Mouse (Mus musculus): Measurements from ENCODE around the gene Selenow. TPM values are rescaled to one million over a fixed set of nuclear protein-coding genes. Genes with fewer than 3 reads are reported as not detected.

Gene Selenow
- polyA plus RNA-seq, 1 experiment from 2014 or later, result 733 TPM

DNA sequence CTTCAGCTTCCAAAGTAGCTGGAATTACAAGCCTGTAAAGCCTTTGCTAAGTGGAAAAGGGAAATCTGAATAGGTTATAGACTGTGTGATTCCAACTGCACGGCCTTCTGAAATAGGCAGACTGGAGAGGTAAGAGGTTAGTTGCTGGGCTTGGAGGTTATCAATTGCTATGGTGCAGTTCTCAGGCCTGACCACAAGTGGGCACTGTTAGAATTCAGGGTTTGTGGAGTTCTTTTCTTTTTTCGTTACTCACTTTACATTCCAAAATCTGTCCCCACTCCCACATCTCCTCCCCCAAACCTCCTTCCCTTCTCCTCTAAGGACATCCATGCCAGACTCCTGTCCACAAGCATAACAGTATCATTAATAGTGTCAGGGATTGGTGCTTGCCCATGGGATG lies 8.0 kb downstream of the Selenow start:
- H3K4me1 ChIP-seq, result 0 out of 2 replicates have a peak, but pooled peaks cover 3% of the 10 kb centered on the region
- H3K4me3 ChIP-seq, result no peak overlapping the region
- H3K36me3 ChIP-seq, result peaks cover 32% of the 10 kb centered on the region
- DNase-seq (ENCODE audit: low spot score), result peak; percentile 52
- no peak overlapping the region for H3K27ac ChIP-seq
- WGBS, result 43% methylated on average over 2 of the region's 2 CpGs
- H3K9me3 ChIP-seq (replicated peaks), result no peaks in the 10 kb centered on the region
- no peaks in the 10 kb centered on the region for H3K27me3 ChIP-seq (ENCODE audit: low read depth, poor library complexity, severe bottlenecking)

DNA sequence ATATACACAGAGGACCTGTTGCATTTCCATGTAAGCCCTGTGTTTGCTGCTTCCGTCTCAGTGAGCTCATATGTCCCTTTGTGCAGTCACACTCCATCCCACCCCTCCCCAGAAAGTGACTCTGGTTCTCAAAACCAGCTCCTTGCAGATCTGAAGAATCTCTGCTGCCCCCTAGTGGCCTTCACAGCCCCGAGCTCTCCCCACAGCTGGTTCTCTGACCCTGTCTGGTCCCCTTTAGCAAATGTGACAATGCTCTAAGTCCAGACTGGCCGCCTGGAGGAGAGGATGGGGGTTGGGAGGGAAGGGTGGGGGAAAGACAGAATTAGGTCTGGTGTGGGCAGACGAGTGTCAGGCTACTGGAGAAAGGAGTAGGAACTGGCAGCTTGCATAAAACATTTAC lies 10.0 kb downstream of the Selenow start:
- Histone ChIP-seq H3K4me3 (no peak overlapping the region), H3K36me3 (peaks cover 11% of the 10 kb centered on the region), H3K27ac (no peak overlapping the region), H3K9me3 (replicated peaks) (no peaks in the 10 kb centered on the region), H3K4me1 (0 out of 2 replicates have a peak, but pooled peaks cover 3% of the 10 kb centered on the region), H3K27me3 (ENCODE audit: low read depth, poor library complexity, severe bottlenecking) (no peaks in the 10 kb centered on the region)
- DNase-seq (ENCODE audit: low spot score), result peak; percentile 89
- 2% methylated on average over 4 of the region's 4 CpGs for WGBS

DNA sequence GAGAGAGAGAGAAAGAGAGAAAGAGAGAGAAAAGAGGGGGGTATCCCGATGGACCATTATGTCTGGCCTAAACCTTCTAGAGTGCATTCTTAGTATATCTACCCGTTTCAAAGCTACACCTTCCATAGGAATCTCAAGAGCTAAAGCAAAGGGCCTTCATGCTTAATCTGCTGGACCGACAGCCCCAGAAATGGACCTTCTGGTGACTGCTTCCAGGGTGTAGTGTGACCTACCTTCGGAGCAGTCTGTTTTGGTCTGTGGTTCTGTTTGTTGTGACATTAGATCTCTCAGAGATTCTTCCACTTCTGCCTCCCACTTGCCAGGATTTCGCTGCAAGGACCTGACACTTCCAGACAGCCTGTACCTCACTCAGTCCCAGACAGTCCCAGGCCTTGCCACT lies 11.7 kb downstream of the Selenow start:
- 85% methylated on average over 5 of the region's 5 CpGs for WGBS
- DNase-seq (ENCODE audit: low spot score), result no peak
- H3K27ac ChIP-seq, result no peak overlapping the region
- H3K4me1 ChIP-seq, result 0 out of 2 replicates have a peak, but pooled peaks cover 3% of the 10 kb centered on the region
- H3K4me3 ChIP-seq, result no peak overlapping the region
- H3K27me3 ChIP-seq (ENCODE audit: low read depth, poor library complexity, severe bottlenecking), result no peaks in the 10 kb centered on the region
- H3K9me3 ChIP-seq (replicated peaks), result no peaks in the 10 kb centered on the region
- H3K36me3 ChIP-seq, result no peaks in the 10 kb centered on the region

DNA sequence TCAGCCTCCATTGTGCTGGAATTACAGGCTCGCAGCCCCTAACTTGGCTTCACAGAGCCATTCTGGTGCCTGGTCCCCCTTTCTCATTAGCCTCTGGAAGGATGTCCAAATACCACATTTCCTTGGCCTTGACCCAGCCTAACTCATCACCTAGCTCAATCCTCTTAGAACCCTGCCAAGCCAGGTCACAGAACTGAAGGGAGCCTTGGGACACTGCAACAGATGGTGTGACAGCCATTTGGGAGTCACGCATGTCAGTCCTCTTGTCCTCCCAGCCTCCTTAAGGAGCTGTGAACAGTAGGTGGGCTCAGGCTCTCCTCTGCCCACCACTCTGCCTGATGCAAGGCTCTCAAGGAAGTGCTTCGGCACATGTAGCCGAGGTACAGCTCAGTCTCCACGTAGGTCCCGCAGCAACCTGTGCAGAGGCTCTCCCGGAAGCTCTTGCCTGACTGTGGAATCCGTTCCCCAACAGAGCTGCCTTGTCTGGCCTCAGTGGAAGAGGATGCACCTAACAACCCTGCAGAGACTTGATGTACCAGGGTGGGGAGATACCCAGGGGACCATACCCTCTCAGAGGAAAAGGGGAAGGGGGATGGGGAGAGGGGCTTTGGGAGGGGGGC lies 14.1 kb downstream of the Selenow start:
- H3K27me3 ChIP-seq (ENCODE audit: low read depth, poor library complexity, severe bottlenecking), result no peaks in the 10 kb centered on the region
- WGBS, result 77% methylated on average over 8 of the region's 8 CpGs
- H3K4me1 ChIP-seq, result 0 out of 2 replicates have a peak, but pooled peaks cover 3% of the 10 kb centered on the region
- H3K27ac ChIP-seq, result no peak overlapping the region
- no peak for DNase-seq (ENCODE audit: low spot score)
- H3K9me3 ChIP-seq (replicated peaks), result no peaks in the 10 kb centered on the region
- H3K36me3 ChIP-seq, result no peaks in the 10 kb centered on the region
- H3K4me3 ChIP-seq, result no peak overlapping the region

DNA sequence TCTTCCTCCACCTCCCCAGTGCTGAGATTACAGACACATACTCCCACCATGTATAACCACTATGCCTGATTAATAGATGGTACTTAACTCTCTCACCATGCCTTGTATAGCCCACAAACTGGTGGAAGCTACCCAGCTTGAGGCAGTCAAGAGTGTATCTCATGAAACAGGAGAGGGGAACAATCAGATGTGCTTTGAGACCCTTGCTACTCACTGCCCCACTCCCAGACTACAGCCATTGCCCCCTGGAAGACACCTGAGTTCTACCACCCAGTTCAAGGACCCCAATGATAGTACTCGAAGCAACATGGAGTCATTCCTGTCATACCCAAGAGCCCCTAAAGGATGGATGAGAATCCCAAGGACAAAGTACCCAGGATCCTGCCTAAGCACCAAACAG lies 15.6 kb downstream of the Selenow start:
- Histone ChIP-seq H3K36me3 (no peaks in the 10 kb centered on the region), H3K4me1 (no peaks in the 10 kb centered on the region), H3K27ac (no peak overlapping the region), H3K9me3 (replicated peaks) (no peaks in the 10 kb centered on the region), H3K4me3 (no peak overlapping the region), H3K27me3 (ENCODE audit: low read depth, poor library complexity, severe bottlenecking) (no peaks in the 10 kb centered on the region)
- DNase-seq (ENCODE audit: low spot score), result no peak
- WGBS, result 90% methylated on average over 1 of the region's 1 CpGs

DNA sequence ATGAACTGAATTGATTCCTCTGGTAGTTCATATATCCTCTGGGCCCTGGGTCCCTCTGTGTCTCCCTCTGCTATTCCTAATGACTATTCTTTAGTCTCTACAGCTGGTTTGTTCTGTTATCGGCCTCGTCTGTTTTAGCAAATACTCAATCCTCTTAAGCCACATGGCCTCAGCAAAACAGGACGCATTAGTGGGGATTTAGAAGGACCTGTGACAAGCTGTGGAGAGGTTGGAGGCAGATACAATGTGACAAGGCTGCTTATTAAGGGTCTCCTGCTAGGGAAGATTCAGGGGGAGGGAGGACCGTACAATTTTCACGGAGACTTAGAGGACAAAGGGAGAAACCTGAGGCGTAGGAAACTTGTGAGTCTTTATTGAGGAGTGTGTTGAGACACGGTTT lies 16.3 kb downstream of the Selenow start:
- Histone ChIP-seq H3K4me1 (no peaks in the 10 kb centered on the region), H3K27ac (no peak overlapping the region)

GRCm38 (mm10) chr7:15901366-15902048 lies 20.7 kb downstream of the Selenow start:
- WGBS, result 82% methylated on average over 9 of the region's 9 CpGs
- Histone ChIP-seq H3K4me3 (no peak overlapping the region), H3K9me3 (replicated peaks) (no peaks in the 10 kb centered on the region), H3K4me1 (no peaks in the 10 kb centered on the region), H3K27me3 (ENCODE audit: low read depth, poor library complexity, severe bottlenecking) (no peaks in the 10 kb centered on the region), H3K27ac (no peak overlapping the region), H3K36me3 (no peaks in the 10 kb centered on the region)
- no peak for DNase-seq (ENCODE audit: low spot score)

More for the DNA sequence above, 16.3 kb downstream of the Selenow start:
- DNase-seq (ENCODE audit: low spot score), result no peak
- H3K4me3 ChIP-seq, result no peak overlapping the region
- H3K27me3 ChIP-seq (ENCODE audit: low read depth, poor library complexity, severe bottlenecking), result no peaks in the 10 kb centered on the region
- H3K9me3 ChIP-seq (replicated peaks), result no peaks in the 10 kb centered on the region
- WGBS, result 86% methylated on average over 7 of the region's 7 CpGs
- H3K36me3 ChIP-seq, result no peaks in the 10 kb centered on the region

DNA sequence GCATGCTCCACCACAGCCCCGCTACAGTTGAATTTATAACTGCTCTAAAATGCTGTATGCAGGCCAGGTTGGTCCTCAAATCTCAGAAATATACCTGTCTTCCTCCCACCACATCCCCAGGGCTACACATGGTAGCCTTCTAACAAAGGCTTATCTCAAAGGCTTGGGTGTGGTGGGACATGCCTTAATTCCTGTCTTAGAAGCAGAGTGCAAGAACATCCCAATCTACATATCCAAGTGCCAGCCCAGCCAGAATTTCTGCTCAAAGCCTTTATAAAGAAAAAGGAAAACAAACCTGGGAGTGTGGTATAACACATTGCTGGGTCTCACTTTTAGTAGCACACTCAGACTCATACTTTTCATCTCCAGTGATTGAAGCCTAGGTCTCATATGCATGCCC lies 28.0 kb downstream of the Selenow start:
- Histone ChIP-seq H3K27ac (no peak overlapping the region), H3K9me3 (replicated peaks) (no peaks in the 10 kb centered on the region), H3K4me1 (no peaks in the 10 kb centered on the region), H3K4me3 (no peak overlapping the region), H3K36me3 (no peaks in the 10 kb centered on the region), H3K27me3 (ENCODE audit: low read depth, poor library complexity, severe bottlenecking) (no peaks in the 10 kb centered on the region)
- DNase-seq (ENCODE audit: low spot score), result no peak
- WGBS, result 78% methylated on average over 1 of the region's 1 CpGs

DNA sequence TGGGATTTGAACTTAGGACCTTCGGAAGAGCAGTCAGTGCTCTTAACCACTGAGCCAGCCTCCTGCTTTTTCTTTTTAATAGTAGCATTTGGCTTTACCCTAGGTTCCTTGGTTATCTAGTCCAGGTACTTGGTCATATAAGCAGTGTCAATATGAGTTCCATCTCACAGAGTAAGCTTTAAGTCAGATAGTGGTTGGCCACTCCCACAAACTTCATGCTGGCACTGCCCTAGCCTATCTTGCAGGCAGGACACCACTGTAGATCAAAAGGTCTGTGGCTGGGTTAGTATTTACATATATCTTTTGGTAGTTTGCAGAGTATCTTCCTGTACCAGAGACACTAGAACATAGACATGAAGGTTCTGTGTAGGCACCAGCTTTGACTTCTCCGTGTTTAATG lies 38.1 kb downstream of the Selenow start:
- no peaks in the 10 kb centered on the region for H3K9me3 ChIP-seq (replicated peaks)
- no peaks in the 10 kb centered on the region for H3K27me3 ChIP-seq (ENCODE audit: low read depth, poor library complexity, severe bottlenecking)
- no peak overlapping the region for H3K4me3 ChIP-seq
- H3K27ac ChIP-seq, result no peak overlapping the region
- no peaks in the 10 kb centered on the region for H3K36me3 ChIP-seq
- no peaks in the 10 kb centered on the region for H3K4me1 ChIP-seq
- no peak for DNase-seq (ENCODE audit: low spot score)
- WGBS, result 90% methylated on average over 2 of the region's 2 CpGs

DNA sequence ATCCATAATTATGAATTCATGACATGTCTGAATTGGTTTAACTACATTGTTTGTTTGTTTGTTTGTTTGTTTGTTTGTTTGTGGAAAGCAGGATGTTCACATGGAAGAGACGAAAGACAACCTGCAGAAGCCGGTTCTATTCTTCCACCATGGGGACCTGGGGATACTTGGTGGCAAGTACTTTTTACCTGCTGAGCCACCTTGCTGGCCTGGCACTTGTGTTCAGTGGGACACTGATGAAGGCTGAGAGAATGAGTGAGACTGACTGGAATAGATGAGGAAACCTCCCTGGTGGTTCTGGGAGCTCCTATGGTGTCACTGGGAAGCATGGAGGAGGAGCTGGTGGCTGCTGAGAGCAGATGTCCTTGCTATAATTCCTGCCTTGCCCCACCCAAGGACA lies 39.9 kb downstream of the Selenow start, which contains the start of gene Crxos:
TSS of gene Crxos (plus strand) at position 301 of the 400 bp plus-strand sequence.
- no peaks in the 10 kb centered on the region for H3K9me3 ChIP-seq (replicated peaks)
- DNase-seq (ENCODE audit: low spot score), result no peak
- no peak within 1 kb of the TSS for H3K4me3 ChIP-seq
- no peak within 1 kb of the TSS for H3K27ac ChIP-seq
- H3K4me1 ChIP-seq, result no peaks in the 10 kb centered on the region
- no peaks in the 10 kb centered on the region for H3K36me3 ChIP-seq
- 94% methylated on average over 2 of the region's 2 CpGs for WGBS
- no peaks in the 10 kb centered on the region for H3K27me3 ChIP-seq (ENCODE audit: low read depth, poor library complexity, severe bottlenecking)

DNA sequence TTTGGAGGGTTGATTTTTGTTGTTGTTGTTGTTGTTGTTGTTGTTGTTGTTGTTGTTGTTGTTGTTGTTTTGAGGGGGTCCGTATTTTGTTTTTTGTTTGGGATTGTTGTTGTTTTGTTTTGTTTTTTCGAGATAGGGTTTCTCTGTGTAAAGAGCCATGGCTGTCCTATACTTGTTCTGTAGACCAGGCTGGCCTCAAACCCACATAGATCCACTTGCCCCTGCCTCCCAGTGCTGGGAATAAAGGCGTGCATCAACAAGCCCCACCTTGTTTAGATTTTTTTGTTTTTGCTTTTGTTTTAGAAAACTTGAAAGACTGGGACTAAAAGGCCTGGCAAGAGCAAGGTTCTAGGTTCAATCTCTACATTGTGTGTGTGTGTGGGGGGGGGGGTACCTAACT lies 40.4 kb downstream of the Selenow start:
- Histone ChIP-seq H3K4me1 (no peaks in the 10 kb centered on the region), H3K27ac (no peak overlapping the region), H3K4me3 (no peak overlapping the region), H3K36me3 (no peaks in the 10 kb centered on the region), H3K9me3 (replicated peaks) (no peaks in the 10 kb centered on the region), H3K27me3 (ENCODE audit: low read depth, poor library complexity, severe bottlenecking) (no peaks in the 10 kb centered on the region)
- DNase-seq (ENCODE audit: low spot score), result no peak
- 77% methylated on average over 3 of the region's 3 CpGs for WGBS

DNA sequence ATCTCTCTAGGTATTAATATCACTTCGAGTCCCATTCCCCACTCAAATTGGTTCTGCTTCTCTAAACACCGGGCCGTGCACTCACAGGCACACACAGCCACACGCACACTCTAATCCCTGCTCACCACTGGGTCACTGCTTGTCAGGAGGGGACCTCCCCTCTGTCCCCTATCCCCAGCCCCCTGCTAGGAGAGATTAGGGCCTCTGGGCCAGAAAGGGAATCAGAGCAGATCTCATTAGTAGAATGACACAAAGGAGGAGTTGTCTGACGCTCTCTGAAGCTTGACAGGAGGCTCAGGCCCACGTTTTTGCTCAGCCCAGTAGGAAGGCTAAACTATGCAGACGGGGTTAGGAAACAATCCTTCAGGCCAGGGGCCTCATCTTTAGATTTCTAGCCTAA lies 40.8 kb downstream of the Selenow start:
- no peaks in the 10 kb centered on the region for H3K9me3 ChIP-seq (replicated peaks)
- no peak for DNase-seq (ENCODE audit: low spot score)
- no peaks in the 10 kb centered on the region for H3K4me1 ChIP-seq
- no peaks in the 10 kb centered on the region for H3K36me3 ChIP-seq
- no peaks in the 10 kb centered on the region for H3K27me3 ChIP-seq (ENCODE audit: low read depth, poor library complexity, severe bottlenecking)
- no peak overlapping the region for H3K27ac ChIP-seq
- WGBS, result 25% methylated on average over 7 of the region's 7 CpGs
- no peak overlapping the region for H3K4me3 ChIP-seq

DNA sequence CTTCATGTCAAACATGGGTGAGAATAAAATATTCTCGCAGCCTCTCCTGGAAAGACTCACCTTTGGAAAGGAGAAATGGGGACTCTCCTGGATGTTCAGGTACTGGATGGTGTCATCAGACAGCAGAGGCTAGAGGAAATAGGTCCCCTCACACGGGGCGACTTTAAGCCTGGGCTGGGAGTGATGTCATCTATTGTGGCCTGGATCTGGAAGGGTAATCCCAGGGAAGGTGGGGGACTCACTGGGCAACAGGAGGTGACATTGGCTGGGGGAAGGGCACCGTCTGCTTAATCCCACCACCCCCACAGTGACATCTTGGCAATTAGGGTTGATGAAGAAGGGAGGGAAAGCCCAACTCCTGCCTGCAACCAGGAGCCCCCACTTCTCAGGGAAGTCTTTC lies 42.4 kb downstream of the Selenow start, which contains the start of gene Crx:
TSS of gene Crx (minus strand) at position 213 of the 400 bp plus-strand sequence.
- H3K9me3 ChIP-seq (replicated peaks), result no peaks in the 10 kb centered on the region
- 42% methylated on average over 4 of the region's 4 CpGs for WGBS
- no peak for DNase-seq (ENCODE audit: low spot score)
- no peak within 1 kb of the TSS for H3K4me3 ChIP-seq
- no peaks in the 10 kb centered on the region for H3K36me3 ChIP-seq
- H3K27me3 ChIP-seq (ENCODE audit: low read depth, poor library complexity, severe bottlenecking), result no peaks in the 10 kb centered on the region
- H3K4me1 ChIP-seq, result no peaks in the 10 kb centered on the region
- no peak within 1 kb of the TSS for H3K27ac ChIP-seq
